Mouse (Mus musculus) olfactory bulb, adult 2 months (tissue): Measurements from ENCODE around the gene Sparcl1.

Experiments
- CTCF ChIP-seq: fragments of 200-500 bp; IDR thresholded peaks from 2 replicates; pipeline ENCODE4 v1.5.1; 2012; ENCODE audit warnings: low read depth, mild to moderate bottlenecking, low read length, moderate library complexity; ENCODE audit not compliant: insufficient read depth
- POLR2A ChIP-seq: fragments of 200-500 bp; IDR thresholded peaks from 2 replicates; pipeline ENCODE4 v1.6.1; 2012; ENCODE audit warnings: mild to moderate bottlenecking, low read depth, low read length, moderate library complexity; ENCODE audit not compliant: insufficient read depth

GRCm38 (mm10) chr5:104061936-104062772 lies 51.4 kb downstream of the Sparcl1 start:
- no peak for TF ChIP-seq CTCF
- no peak for TF ChIP-seq POLR2A
